31 mouse cellular contexts compared by ENCODE assay signal in the genomic region with DNA sequence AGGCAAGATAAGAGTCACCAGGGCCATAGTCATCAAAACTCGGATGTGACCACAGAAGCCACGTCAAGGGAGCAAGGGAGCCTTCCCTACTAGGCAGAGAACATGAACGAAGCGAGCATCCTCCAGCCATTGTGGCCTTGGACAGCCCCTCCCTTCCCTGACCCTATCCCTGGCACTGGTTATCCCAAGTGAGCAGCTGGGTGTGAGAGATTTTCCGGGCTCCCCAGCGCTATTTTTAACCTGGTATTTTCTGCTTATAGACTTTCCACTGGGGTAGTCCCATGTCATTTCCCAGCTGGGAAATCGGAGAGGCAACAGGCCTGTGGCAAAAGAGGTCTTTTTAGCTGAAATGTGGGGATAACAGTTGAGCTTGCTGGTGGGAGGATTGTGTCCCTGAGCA. TPM values are rescaled to one million over a fixed set of nuclear protein-coding genes. Genes with fewer than 3 reads are reported as not detected.
DNase-seq lines count a peak whose midpoint lies in the region; ATAC-seq and TF ChIP-seq lines count a peak whose summit lies in the region.
"Had no signal": no experiment of that assay in that cellular context is flagged by ENCODE, and none has a peak within 500 bp of the region (broad histone marks: within the 10 kb centered on the region; RNA-seq: fewer than 3 reads in every experiment).

No protein-coding gene starts in this region.

- TF ChIP-seq CTCF in heart, adult 2 months (IDR thresholded peaks at IDR 0.05) = no peak

- peak overlapping the region; percentile 39 for H3K4me2 ChIP-seq in heart, embryonic 15.5 days
- peak overlapping the region; percentile 42 for H3K4me2 ChIP-seq in myocyte (ENCODE audit: low read depth)
- H3K4me2 ChIP-seq in midbrain, embryonic 16.5 days (ENCODE audit: low read length) = no peak overlapping the region
- H3K4me2 ChIP-seq: hindbrain, embryonic 14.5 days; limb, embryonic 12.5 days; liver, embryonic 15.5 days; lung, embryonic 14.5 days; midbrain, embryonic 11.5 days; neural tube, embryonic 13.5 days had no signal

- 20% methylated on average over 7 of the region's 7 CpGs for WGBS in heart, adult 2 months
- WGBS in heart, embryonic 10.5 days = 34% methylated on average over 7 of the region's 7 CpGs
- 25% methylated on average over 7 of the region's 7 CpGs for WGBS in heart, embryonic 15.5 days
- 84% methylated on average over 7 of the region's 7 CpGs for WGBS in midbrain, embryonic 16.5 days

- H3K9me3 ChIP-seq in heart, embryonic 10.5 days = no peaks in the 10 kb centered on the region
- no peaks in the 10 kb centered on the region for H3K9me3 ChIP-seq in heart, embryonic 15.5 days (replicated peaks)
- no peaks in the 10 kb centered on the region for H3K9me3 ChIP-seq in midbrain, embryonic 16.5 days (replicated peaks; ENCODE audit: control insufficient read depth, low read length, poor library complexity, severe bottlenecking)
- H3K9me3 ChIP-seq: limb, embryonic 12.5 days; liver, embryonic 15.5 days; neural tube, embryonic 13.5 days had no signal

- no peak overlapping the region for H3K9ac ChIP-seq in heart, adult 2 months (ENCODE audit: low read depth, low read length)
- no peak overlapping the region for H3K9ac ChIP-seq in heart, embryonic 15.5 days
- H3K9ac ChIP-seq in midbrain, embryonic 16.5 days (ENCODE audit: low read depth, low read length) = no peak overlapping the region
- H3K9ac ChIP-seq: hindbrain, embryonic 14.5 days; limb, embryonic 12.5 days; liver, embryonic 15.5 days; lung, embryonic 14.5 days; neural tube, embryonic 13.5 days had no signal

- H3K4me1 ChIP-seq in heart, adult 2 months (ENCODE audit: control insufficient read depth, insufficient read depth, low read length) = peaks cover 4% of the 10 kb centered on the region; the same call in 1 of the 2 replicates
- peaks cover 39% of the 10 kb centered on the region for H3K4me1 ChIP-seq in heart, embryonic 10.5 days
- H3K4me1 ChIP-seq in heart, embryonic 15.5 days (replicated peaks) = peaks cover 40% of the 10 kb centered on the region
- H3K4me1 ChIP-seq in midbrain, embryonic 16.5 days (ENCODE audit: control insufficient read depth, insufficient read depth, low read length) = no peaks in the 10 kb centered on the region
- H3K4me1 ChIP-seq: liver, embryonic 15.5 days; neural tube, embryonic 13.5 days had no signal

- no peak overlapping the region for H3ac ChIP-seq in myocyte (ENCODE audit: control insufficient read depth, insufficient read length)

- no peak overlapping the region for H3K4me3 ChIP-seq in heart, adult 2 months
- H3K4me3 ChIP-seq in heart, embryonic 10.5 days = no peak overlapping the region
- no peak overlapping the region for H3K4me3 ChIP-seq in heart, embryonic 15.5 days
- H3K4me3 ChIP-seq in myocyte = no peak overlapping the region
- H3K4me3 ChIP-seq in midbrain, embryonic 16.5 days (ENCODE audit: low read depth, low read length) = no peak overlapping the region
- H3K4me3 ChIP-seq: gastrocnemius, adult 2 months; limb, embryonic 12.5 days; liver, embryonic 15.5 days; neural tube, embryonic 13.5 days had no signal

- H3K79me2 ChIP-seq in heart, adult 2 months (replicated peaks; ENCODE audit: control insufficient read depth, insufficient read depth, low read length) = no peaks in the 10 kb centered on the region; the same call in 1 of the 2 replicates
- no peaks in the 10 kb centered on the region for H3K79me2 ChIP-seq in myocyte (ENCODE audit: control insufficient read depth, insufficient read depth)

- DNase-seq in heart, adult 2 months = peak in 1 of 2 experiments; percentile 33
- no peak for DNase-seq in heart, postnatal 36 days
- no peak for DNase-seq in heart, embryonic 10.5 days (ENCODE audit: low spot score)
- no peak for DNase-seq in adrenal gland, postnatal 36 days
- DNase-seq: adrenal gland, postnatal 14 days; cerebellum, adult 18-20 months; cerebellum, postnatal 14 days; gastrocnemius, adult 2 months; gastrocnemius, postnatal 36 days; kidney, adult 11 months; kidney, postnatal 14 days; layer of hippocampus, adult 9-11 months; lung, embryonic 14.5 days; lung, postnatal 36 days; retina, postnatal 1 day; right cerebral cortex, postnatal 14 days had no signal

- H3K36me3 ChIP-seq in heart, adult 2 months (ENCODE audit: control insufficient read depth, insufficient read depth, low read length) = peaks cover 3% of the 10 kb centered on the region
- no peaks in the 10 kb centered on the region for H3K36me3 ChIP-seq in heart, embryonic 10.5 days
- no peaks in the 10 kb centered on the region; the same call in 1 of the 2 replicates for H3K36me3 ChIP-seq in heart, embryonic 15.5 days
- H3K36me3 ChIP-seq in myocyte (ENCODE audit: control insufficient read depth, insufficient read depth) = no peaks in the 10 kb centered on the region
- H3K36me3 ChIP-seq in midbrain, embryonic 16.5 days (ENCODE audit: control insufficient read depth, insufficient read depth, low read length) = no peaks in the 10 kb centered on the region
- H3K36me3 ChIP-seq: limb, embryonic 12.5 days; liver, embryonic 15.5 days; neural tube, embryonic 13.5 days had no signal

- peak; percentile 83 for ATAC-seq in heart, embryonic 15.5 days (replicated peaks; ENCODE audit: insufficient number of reproducible peaks, insufficient read depth, low FRiP score, low read depth)
- ATAC-seq in midbrain, embryonic 16.5 days = no peak
- ATAC-seq: forebrain, embryonic 14.5 days; inflammation-experienced regulatory T-cells, adult 6 months; Patski had no signal

- peak; percentile 48 for TF ChIP-seq POLR2A in heart, adult 2 months (IDR thresholded peaks at IDR 0.05; ENCODE audit: insufficient read depth, low read depth, low read length)
- no peak for TF ChIP-seq POLR2A in myocyte (IDR thresholded peaks at IDR 0.05; ENCODE audit: insufficient read length, low read depth)

- TF ChIP-seq EP300 in heart, adult 2 months (IDR thresholded peaks at IDR 0.05; ENCODE audit: insufficient read depth, low read depth, low read length) = no peak

- intact Hi-C loops in heart, adult 2 months (cut with DNase I) = loop anchor here (5.0 kb wide), 1 partner anchor 37 kb away; no protein-coding TSS in a partner anchor
- intact Hi-C loops in heart, postnatal 36 days (cut with DNase I) = loop anchor here (5.0 kb wide), 1 partner anchor 37 kb away; no protein-coding TSS in a partner anchor

- peak overlapping the region; percentile 16; the same call in 1 of the 2 replicates for H3K27ac ChIP-seq in heart, adult 2 months
- H3K27ac ChIP-seq in heart, embryonic 10.5 days = peak overlapping the region; percentile 86
- peak overlapping the region; percentile 87 for H3K27ac ChIP-seq in heart, embryonic 15.5 days
- no peak overlapping the region for H3K27ac ChIP-seq in midbrain, embryonic 16.5 days (ENCODE audit: low read length)
- H3K27ac ChIP-seq: gastrocnemius, adult 2 months; hindbrain, embryonic 14.5 days; limb, embryonic 12.5 days; liver, embryonic 15.5 days; neural tube, embryonic 13.5 days had no signal

- H3K27me3 ChIP-seq in heart, adult 2 months (ENCODE audit: control insufficient read depth, insufficient read depth, low read length) = no peaks in the 10 kb centered on the region
- no peaks in the 10 kb centered on the region for H3K27me3 ChIP-seq in heart, embryonic 10.5 days (ENCODE audit: insufficient read depth, poor library complexity, severe bottlenecking)
- no peaks in the 10 kb centered on the region for H3K27me3 ChIP-seq in heart, embryonic 15.5 days
- no peaks in the 10 kb centered on the region for H3K27me3 ChIP-seq in myocyte (ENCODE audit: control insufficient read depth, insufficient read depth, insufficient read length)
- no peaks in the 10 kb centered on the region for H3K27me3 ChIP-seq in midbrain, embryonic 16.5 days (ENCODE audit: control insufficient read depth, insufficient read depth, low read depth, low read length)
- H3K27me3 ChIP-seq: liver, embryonic 15.5 days; neural tube, embryonic 13.5 days; Patski had no signal

TF ChIP-seq in myocyte, 11 proteins besides CTCF, POLR2A, EP300 and RAD21:
- TF ChIP-seq POLR2AphosphoS2 (IDR thresholded peaks at IDR 0.05; ENCODE audit: insufficient read length, low read depth) (no peak), REST (IDR thresholded peaks at IDR 0.05; ENCODE audit: insufficient read depth, insufficient read length) (no peak), MYOD1 (IDR thresholded peaks at IDR 0.05; ENCODE audit: control insufficient read depth in 1 of 3, insufficient read length in 2 of 3, low read depth in 2 of 3) (peak in 1 of 3 experiments; percentile 16), MYOG (IDR thresholded peaks at IDR 0.05; ENCODE audit: control insufficient read depth in 1 of 3, insufficient read depth in 1 of 3, insufficient read length in 2 of 3, low read depth in 2 of 3) (peak in 1 of 3 experiments; percentile 24)
TF ChIP-seq in myocyte: peak in this region for 2.

RNA-seq across cellular contexts. Expression of a gene that starts 10.4 kb away (rescaled TPM):
- total RNA-seq in heart, adult 2 months (2021) = 100 to 1,000 TPM; 121 to 173 TPM
- 42.3 and 96.3 TPM in 2 replicates for polyA plus RNA-seq in heart, adult 2 months (2012; rRNA removed)
- 100 to 1,000 TPM; 147 to 164 TPM for total RNA-seq in heart, postnatal 36 days (2021)
- polyA plus RNA-seq in heart, embryonic 10.5 days (2016; fragmentation: Nextera tagmentation; extraction: Ambion mirVana) = 13.7 and 19.8 TPM in 2 replicates
- polyA plus RNA-seq in heart, embryonic 15.5 days (2015; fragmentation: Nextera tagmentation; extraction: Ambion mirVana) = 38.6 and 39.2 TPM in 2 replicates
- not detected for polyA plus RNA-seq in myocyte (2012; fragmentation: generic; extraction: Trizol)
- under 1 TPM in 1 of 2 experiments, not detected in 1; 0.13 TPM for total RNA-seq in adrenal gland, postnatal 36 days (2021)
- 0.93 and 1.2 TPM in 2 replicates for polyA plus RNA-seq in midbrain, embryonic 16.5 days (2015; fragmentation: Nextera tagmentation; extraction: Ambion mirVana)
- total RNA-seq: megakaryocyte, adult 5-6 weeks; MEL had no signal
- polyA plus RNA-seq: forebrain, embryonic 14.5 days; liver, adult 2 months; small intestine, adult 2 months had no signal
